Mouse (Mus musculus) MEL (cell line): ENCODE data around the gene Srxn1. TPM values are rescaled to one million over a fixed set of nuclear protein-coding genes. Genes with fewer than 3 reads are reported as not detected.
A peak's percentile ranks its signal among the peaks of the same experiment; 100 is the strongest.

Experiments
- DNase-seq: peaks from one replicate; pipeline ENCODE4 v3.0.0; 2011; ENCODE audit warnings: low read depth, low spot score
- H3K27ac ChIP-seq: 2 replicates; pipeline ENCODE4 v1.5.1; 2012; ENCODE audit warnings: low read depth, mild to moderate bottlenecking, control low read depth, low read length, moderate library complexity; ENCODE audit not compliant: control insufficient read depth
- H3K27me3 ChIP-seq, 2 experiments: fragments of 150-350 bp in 1 of 2; sonication (generic) in 1 of 2; 2 replicates each; pipeline ENCODE4 v1.6.1; 2012; ENCODE audit warnings: low read length in 2 of 2, mild to moderate bottlenecking in 2 of 2, improper control_type of control experiment in 1 of 2, moderate library complexity in 1 of 2; ENCODE audit not compliant: insufficient read depth in 2 of 2, control insufficient read depth in 1 of 2
- H3K36me3 ChIP-seq, 2 experiments: 2 replicates each; pipeline ENCODE4 v1.6.1; 2012 to 2014; ENCODE audit warnings: low read length in 2 of 2, improper control_type of control experiment in 1 of 2, inconsistent platforms in 1 of 2, mild to moderate bottlenecking in 1 of 2; ENCODE audit not compliant: insufficient read depth in 2 of 2, control insufficient read depth in 1 of 2
- H3K4me1 ChIP-seq, 2 experiments: fragments of 150-350 bp in 1 of 2; sonication (generic) in 1 of 2; 2 replicates each; pipeline ENCODE4 v1.6.1; 2012; ENCODE audit warnings: low read length in 2 of 2, improper control_type of control experiment in 1 of 2, mild to moderate bottlenecking in 1 of 2; ENCODE audit not compliant: insufficient read depth in 2 of 2, control insufficient read depth in 1 of 2
- H3K4me3 ChIP-seq, 2 experiments: fragments of 150-350 bp in 1 of 2; sonication (generic) in 1 of 2; 2 replicates each; pipeline ENCODE4 v1.5.1; 2012; ENCODE audit warnings: low read depth in 2 of 2, low read length in 2 of 2, mild to moderate bottlenecking in 2 of 2, moderate library complexity in 2 of 2, control low read depth in 1 of 2, improper control_type of control experiment in 1 of 2; ENCODE audit not compliant: control insufficient read depth in 1 of 2, insufficient read depth in 1 of 2
- H3K79me2 ChIP-seq: 2 replicates; pipeline ENCODE4 v1.6.1; 2012; ENCODE audit warnings: mild to moderate bottlenecking, low read length, moderate library complexity; ENCODE audit not compliant: control insufficient read depth, poor library complexity, insufficient read depth
- H3K9ac ChIP-seq: 2 replicates; pipeline ENCODE4 v1.6.1; 2012; ENCODE audit warnings: low read depth, mild to moderate bottlenecking, control low read depth, low read length, moderate library complexity; ENCODE audit not compliant: control insufficient read depth, poor library complexity, severe bottlenecking
- H3K9me3 ChIP-seq: fragments of 150-350 bp; sonication (generic); replicated peaks from 2 replicates; pipeline ENCODE4 v1.6.1; 2012; ENCODE audit warnings: mild to moderate bottlenecking, low read length, improper control_type of control experiment, moderate library complexity; ENCODE audit not compliant: insufficient read depth
- BHLHE40 ChIP-seq: IDR thresholded peaks from 2 replicates; pipeline ENCODE4 v1.6.1; 2012; ENCODE audit warnings: low read depth, mild to moderate bottlenecking, inconsistent platforms, low read length, improper control_type of control experiment, borderline replicate concordance
- CHD2 ChIP-seq: IDR thresholded peaks from 2 replicates; pipeline ENCODE4 v1.6.1; 2011; ENCODE audit warnings: low read length, improper control_type of control experiment
- EP300 ChIP-seq, 2 experiments: IDR thresholded peaks; 2 replicates each; pipeline ENCODE4 v1.6.1; 2011; ENCODE audit warnings: improper control_type of control experiment in 2 of 2, low read length in 2 of 2, low read depth in 1 of 2, mild to moderate bottlenecking in 1 of 2
- ETS1 ChIP-seq: IDR thresholded peaks from 2 replicates; pipeline ENCODE4 v1.6.1; 2012; ENCODE audit warnings: low read depth, mild to moderate bottlenecking, inconsistent platforms, low read length, improper control_type of control experiment, moderate library complexity
- GABPA ChIP-seq: IDR thresholded peaks from 2 replicates; pipeline ENCODE4 v1.6.1; 2012; ENCODE audit warnings: low read depth, mild to moderate bottlenecking, inconsistent platforms, low read length, improper control_type of control experiment, moderate library complexity
- GATA1 ChIP-seq: IDR thresholded peaks from 2 replicates; pipeline ENCODE4 v1.6.1; 2011; ENCODE audit warnings: low read depth, low read length, improper control_type of control experiment
- HCFC1 ChIP-seq: IDR thresholded peaks from 2 replicates; pipeline ENCODE4 v1.6.1; 2012; ENCODE audit warnings: low read depth, mild to moderate bottlenecking, inconsistent platforms, low read length, improper control_type of control experiment, moderate library complexity
- JUND ChIP-seq: IDR thresholded peaks from 2 replicates; pipeline ENCODE4 v1.6.1; 2011; ENCODE audit warnings: low read depth, mild to moderate bottlenecking, improper control_type of control experiment, low read length
- MEF2A ChIP-seq: IDR thresholded peaks from 2 replicates; pipeline ENCODE4 v1.6.1; 2014; ENCODE audit warnings: low read depth, mild to moderate bottlenecking, inconsistent platforms, low read length, improper control_type of control experiment; ENCODE audit not compliant: poor library complexity, insufficient replicate concordance, severe bottlenecking; ENCODE audit errors: extremely low read depth
- MXI1 ChIP-seq: IDR thresholded peaks from 2 replicates; pipeline ENCODE4 v1.6.1; 2011; ENCODE audit warnings: mild to moderate bottlenecking, low read depth, low read length, improper control_type of control experiment
- MYB ChIP-seq: IDR thresholded peaks from 2 replicates; pipeline ENCODE4 v1.6.1; 2011; ENCODE audit warnings: mild to moderate bottlenecking, low read depth, low read length, improper control_type of control experiment
- MYC ChIP-seq: IDR thresholded peaks from 2 replicates; pipeline ENCODE4 v1.6.1; 2011; ENCODE audit warnings: low read depth, mild to moderate bottlenecking, low read length, improper control_type of control experiment, moderate library complexity
- NELFE ChIP-seq: IDR thresholded peaks from 2 replicates; pipeline ENCODE4 v1.6.1; 2011; ENCODE audit warnings: low read depth, low read length, improper control_type of control experiment
- NRF1 ChIP-seq: IDR thresholded peaks from 2 replicates; pipeline ENCODE4 v1.6.1; 2014; ENCODE audit warnings: low read depth, mild to moderate bottlenecking, inconsistent platforms, low read length, improper control_type of control experiment, moderate library complexity; ENCODE audit not compliant: poor library complexity, insufficient read depth, severe bottlenecking
- POLR2A ChIP-seq, 2 experiments: IDR thresholded peaks; 2 replicates each; pipeline ENCODE4 v1.6.1; 2011 to 2012; ENCODE audit warnings: low read length in 2 of 2, mild to moderate bottlenecking in 2 of 2, control low read depth in 1 of 2, improper control_type of control experiment in 1 of 2, low read depth in 1 of 2, moderate library complexity in 1 of 2; ENCODE audit not compliant: control insufficient read depth in 1 of 2, insufficient read depth in 1 of 2, poor library complexity in 1 of 2
- POLR2AphosphoS2 ChIP-seq: IDR thresholded peaks from 2 replicates; pipeline ENCODE4 v1.6.1; 2011; ENCODE audit warnings: low read length, improper control_type of control experiment
- POLR2AphosphoS5 ChIP-seq: IDR thresholded peaks from 2 replicates; pipeline ENCODE4 v1.6.1; 2012; ENCODE audit warnings: low read depth, borderline replicate concordance, mild to moderate bottlenecking, inconsistent platforms, low read length, moderate library complexity, mixed read lengths
- RAD21 ChIP-seq: IDR thresholded peaks from 2 replicates; pipeline ENCODE4 v1.6.1; 2011; ENCODE audit warnings: mild to moderate bottlenecking, low read depth, low read length, improper control_type of control experiment
- SIN3A ChIP-seq: IDR thresholded peaks from 2 replicates; pipeline ENCODE4 v1.6.1; 2012; ENCODE audit warnings: low read length, improper control_type of control experiment, inconsistent platforms
- TAL1 ChIP-seq: IDR thresholded peaks from 2 replicates; pipeline ENCODE4 v1.6.1; 2012; ENCODE audit warnings: mild to moderate bottlenecking, inconsistent platforms, low read length, moderate library complexity, mixed read lengths
- TBP ChIP-seq: IDR thresholded peaks from 2 replicates; pipeline ENCODE4 v1.8.0; 2011; ENCODE audit warnings: low read depth, low read length, improper control_type of control experiment
- TCF12 ChIP-seq: IDR thresholded peaks from 2 replicates; pipeline ENCODE4 v1.6.1; 2014; ENCODE audit warnings: low read depth, mild to moderate bottlenecking, inconsistent platforms, low read length, improper control_type of control experiment, moderate library complexity
- UBTF ChIP-seq: IDR thresholded peaks from 2 replicates; pipeline ENCODE4 v1.6.1; 2012; ENCODE audit warnings: low read depth, mild to moderate bottlenecking, inconsistent platforms, low read length, improper control_type of control experiment, moderate library complexity, borderline replicate concordance; ENCODE audit not compliant: insufficient read depth
- USF1 ChIP-seq: IDR thresholded peaks from 2 replicates; pipeline ENCODE4 v1.6.1; 2014; ENCODE audit warnings: low read depth, mild to moderate bottlenecking, inconsistent platforms, low read length, improper control_type of control experiment, moderate library complexity
- USF2 ChIP-seq, 2 experiments: IDR thresholded peaks; 2 replicates each; pipeline ENCODE4 v1.6.1; 2011 to 2012; ENCODE audit warnings: improper control_type of control experiment in 2 of 2, low read length in 2 of 2, borderline replicate concordance in 1 of 2, inconsistent platforms in 1 of 2, low read depth in 1 of 2, mild to moderate bottlenecking in 1 of 2; ENCODE audit not compliant: insufficient read depth in 1 of 2
- ZKSCAN1 ChIP-seq: IDR thresholded peaks from 2 replicates; pipeline ENCODE4 v1.6.1; 2012; ENCODE audit warnings: low read depth, mild to moderate bottlenecking, inconsistent platforms, low read length, improper control_type of control experiment, moderate library complexity
- ZNF384 ChIP-seq: IDR thresholded peaks from 2 replicates; pipeline ENCODE4 v1.6.1; 2012; ENCODE audit warnings: low read depth, mild to moderate bottlenecking, inconsistent platforms, low read length, improper control_type of control experiment
- polyA plus RNA-seq, 2 experiments: library from polyadenylated mRNA; stranded (reverse) in 1 of 2; unstranded in 1 of 2; fragments of >175 nt in 1 of 2; fragments of >200 nt in 1 of 2; gene quantifications; 2 replicates each; pipeline versions ENCODE4 v1.2.1 to v1.2.4; 2012; ENCODE audit warnings: low replicate concordance in 2 of 2, low read depth in 1 of 2; ENCODE audit not compliant: insufficient read length in 2 of 2, insufficient read depth in 1 of 2, missing spikeins in 1 of 2
- total RNA-seq: library from RNA; depleted of rRNA; stranded (reverse); fragments of 300-350 nt; gene quantifications from 2 replicates; pipeline ENCODE4 v1.2.3, GENCODE M21; 2012

Gene Srxn1
- total and polyA plus RNA-seq, 3 experiments = 31.3 to 48.6 TPM; not detected in 1

DNA sequence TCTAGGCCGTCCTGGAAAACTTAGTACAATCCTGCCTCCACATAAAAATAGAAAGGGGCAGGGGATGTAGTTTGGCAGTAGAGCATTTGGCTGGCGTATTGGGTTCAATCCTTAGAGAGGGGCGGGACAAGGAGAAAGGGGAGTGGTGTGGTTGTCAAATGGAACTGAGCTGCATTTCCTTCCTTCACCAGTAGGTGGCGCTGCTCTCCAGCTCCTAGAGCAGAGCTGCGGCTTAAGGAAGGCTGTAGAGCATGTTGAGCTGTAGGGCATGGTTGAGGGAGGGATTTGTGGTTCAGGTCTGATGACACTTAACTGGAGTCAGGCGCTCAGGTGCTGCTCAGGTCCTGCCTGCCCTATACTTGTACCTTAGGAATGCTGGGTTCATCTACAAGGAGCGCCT lies 6.6 kb downstream of the Srxn1 start (continued):
- no peak for TF ChIP-seq GABPA
- TF ChIP-seq TBP = 0 out of 2 replicates have a peak, but pooled peaks have one; percentile 20
- no peak for TF ChIP-seq UBTF
- peak; percentile 77 for TF ChIP-seq SIN3A
- no peak for TF ChIP-seq NELFE
- peak; percentile 99 for TF ChIP-seq RAD21
- TF ChIP-seq MEF2A = no peak
- TF ChIP-seq POLR2AphosphoS5 = no peak
- peak; percentile 79 for TF ChIP-seq MXI1
- TF ChIP-seq MYC = 0 out of 2 replicates have a peak, but pooled peaks have one; percentile 43
- TF ChIP-seq HCFC1 = peak; percentile 60; the same call in 1 of the 2 replicates
- no peak for TF ChIP-seq ZKSCAN1
- TF ChIP-seq POLR2A (IDR thresholded peaks at IDR 0.05; ENCODE audit: control insufficient read depth in 1 of 2, insufficient read depth in 1 of 2, low read depth in 1 of 2, low read length in 2 of 2, poor library complexity in 1 of 2) = peak in 1 of 2 experiments; percentile 44; a peak in 1 of 4 replicates
- TF ChIP-seq BHLHE40 = peak; percentile 53; the same call in 1 of the 2 replicates
- no peak for TF ChIP-seq GATA1
- TF ChIP-seq ETS1 = no peak; the same call in 1 of the 2 replicates
- TF ChIP-seq NRF1 = no peak
- TF ChIP-seq POLR2AphosphoS2 = peak; percentile 75; the same call in 1 of the 2 replicates
- no peak for TF ChIP-seq CHD2
- TF ChIP-seq EP300 (IDR thresholded peaks at IDR 0.05; ENCODE audit: low read depth in 1 of 2, low read length in 2 of 2) = no peak

DNA sequence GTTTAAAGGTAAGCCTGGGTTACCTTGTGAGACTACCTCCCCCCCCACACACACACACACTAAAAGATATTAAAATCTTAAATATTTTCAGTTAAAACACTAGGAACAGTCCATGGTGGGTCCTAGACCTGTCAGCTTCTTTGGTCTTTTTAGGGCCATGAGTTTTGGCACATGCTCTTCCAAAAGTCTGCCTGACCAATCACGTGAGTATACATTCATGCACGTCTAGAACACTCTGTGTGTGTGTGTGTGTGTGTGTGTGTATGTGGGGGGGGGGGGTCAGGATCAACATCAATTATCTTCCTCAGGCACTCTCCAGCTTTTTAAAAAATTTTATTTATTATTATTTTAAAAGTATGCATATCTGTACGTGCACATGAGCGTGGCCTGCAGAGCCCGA lies 7.2 kb downstream of the Srxn1 start:
- peaks cover 2% of the 10 kb centered on the region; the same call in 1 of the 2 replicates for H3K79me2 ChIP-seq
- no peaks in the 10 kb centered on the region for H3K9me3 ChIP-seq
- no peak for TF ChIP-seq JUND
- peak; percentile 61 for TF ChIP-seq USF1
- no peak for TF ChIP-seq ZNF384
- TF ChIP-seq EP300 (IDR thresholded peaks at IDR 0.05; ENCODE audit: low read depth in 1 of 2, low read length in 2 of 2) = 0 out of 4 replicates have a peak, but pooled peaks of 1 of the 2 experiments have one; percentile 5
- no peak for TF ChIP-seq TBP
- TF ChIP-seq RAD21 = no peak
- peak; percentile 85; the same call in 1 of the 2 replicates for TF ChIP-seq BHLHE40
- TF ChIP-seq TAL1 = no peak
- no peak for TF ChIP-seq TCF12
- no peak for TF ChIP-seq USF2 (IDR thresholded peaks at IDR 0.05; ENCODE audit: borderline replicate concordance in 1 of 2, insufficient read depth in 1 of 2, low read depth in 1 of 2, low read length in 2 of 2)
- no peak for TF ChIP-seq GATA1
- TF ChIP-seq MYB = no peak
- H3K27me3 ChIP-seq = no peaks in the 10 kb centered on the region
- peak overlapping the region; percentile 66 for H3K27ac ChIP-seq
- peaks cover 0 to 7% of the 10 kb centered on the region in 2 experiments; a peak in 3 of 4 replicates for H3K36me3 ChIP-seq
- peaks cover 5 to 15% of the 10 kb centered on the region in 2 experiments for H3K4me1 ChIP-seq
- H3K9ac ChIP-seq = peak overlapping the region; percentile 67
- DNase-seq = peak; percentile 37
- H3K4me3 ChIP-seq = peak overlapping the region; percentile 35 to 56
